Mouse (Mus musculus) ES-Bruce4 (cell line): ENCODE results near the gene Pparg. TPM values are rescaled to one million over a fixed set of nuclear protein-coding genes. Genes with fewer than 3 reads are reported as not detected.

ENCODE experiments used
- H3K27ac ChIP-seq: 2 replicates; pipeline ENCODE4 v1.5.1; 2012; ENCODE audit warnings: low read length, inconsistent platforms; ENCODE audit not compliant: insufficient read depth
- H3K27me3 ChIP-seq: 2 replicates; pipeline ENCODE4 v1.6.1; 2012; ENCODE audit warnings: mild to moderate bottlenecking, low read length, inconsistent platforms; ENCODE audit not compliant: control insufficient read depth, poor library complexity, insufficient read depth, severe bottlenecking
- H3K36me3 ChIP-seq: 2 replicates; pipeline ENCODE4 v1.6.1; 2012; ENCODE audit warnings: inconsistent platforms, mild to moderate bottlenecking, low read length, moderate library complexity; ENCODE audit not compliant: control insufficient read depth, poor library complexity, insufficient read depth, severe bottlenecking
- H3K4me1 ChIP-seq: one replicate; pipeline ENCODE4 v1.8.1; 2011; ENCODE audit warnings: low read length; ENCODE audit not compliant: control insufficient read depth, insufficient read depth
- H3K4me3 ChIP-seq: 2 replicates; pipeline ENCODE4 v1.5.1; 2011; ENCODE audit warnings: low read depth, mild to moderate bottlenecking, low read length
- H3K9ac ChIP-seq: 2 replicates; pipeline ENCODE4 v1.6.1; 2012; ENCODE audit warnings: low read depth, mild to moderate bottlenecking, inconsistent platforms; ENCODE audit not compliant: poor library complexity, severe bottlenecking
- H3K9me3 ChIP-seq: replicated peaks from 2 replicates; pipeline ENCODE4 v1.6.1; 2012; ENCODE audit warnings: mild to moderate bottlenecking, low read length, inconsistent platforms; ENCODE audit not compliant: control insufficient read depth, poor library complexity, insufficient read depth, severe bottlenecking
- CTCF ChIP-seq: IDR thresholded peaks from one replicate; pipeline ENCODE4 v1.8.1; 2011; ENCODE audit warnings: low read depth, low read length
- EP300 ChIP-seq: IDR thresholded peaks from 2 replicates; pipeline ENCODE4 v1.6.1; 2011; ENCODE audit warnings: low read depth, low read length; ENCODE audit not compliant: insufficient read depth
- POLR2A ChIP-seq: IDR thresholded peaks from one replicate; pipeline ENCODE4 v1.8.1; 2011; ENCODE audit warnings: low read length; ENCODE audit not compliant: insufficient read depth
- polyA plus RNA-seq: library from polyadenylated mRNA; stranded (reverse); fragments of >200 nt; gene quantifications from 2 replicates; pipeline ENCODE4 v1.2.4, GENCODE M21; 2011; ENCODE audit warnings: low read depth; ENCODE audit not compliant: missing spikeins, insufficient read depth, insufficient read length

Gene Pparg
- polyA plus RNA-seq, 1 experiment = 1.1 TPM

DNA sequence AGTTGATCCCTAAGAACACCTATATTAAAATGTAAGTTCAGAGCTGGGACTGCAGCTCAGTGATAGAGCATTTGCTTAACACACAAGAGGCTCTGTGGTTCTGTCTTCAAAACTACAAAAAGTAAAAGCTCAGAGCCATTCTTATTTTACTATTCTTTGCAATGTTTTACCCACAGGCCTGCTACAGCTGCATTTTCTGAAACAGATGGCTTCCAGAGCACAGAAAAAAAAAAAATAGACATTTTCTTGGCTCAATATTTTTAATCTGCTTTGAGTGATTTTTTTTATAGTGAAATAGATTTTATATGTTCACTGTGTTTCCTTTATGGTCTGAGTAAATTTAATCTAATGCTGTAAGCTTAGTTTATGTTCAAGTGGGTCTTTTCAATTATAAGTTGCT, 111.2 kb downstream of the Pparg start:
- no peak for TF ChIP-seq EP300
- no peak for TF ChIP-seq CTCF
- no peak for TF ChIP-seq POLR2A
- no peak overlapping the region for H3K27ac ChIP-seq
- H3K4me3 ChIP-seq = no peak overlapping the region
- H3K9me3 ChIP-seq = no peaks in the 10 kb centered on the region
- no peaks in the 10 kb centered on the region for H3K36me3 ChIP-seq
- no peak overlapping the region for H3K9ac ChIP-seq
- no peaks in the 10 kb centered on the region for H3K27me3 ChIP-seq
- no peaks in the 10 kb centered on the region for H3K4me1 ChIP-seq

DNA sequence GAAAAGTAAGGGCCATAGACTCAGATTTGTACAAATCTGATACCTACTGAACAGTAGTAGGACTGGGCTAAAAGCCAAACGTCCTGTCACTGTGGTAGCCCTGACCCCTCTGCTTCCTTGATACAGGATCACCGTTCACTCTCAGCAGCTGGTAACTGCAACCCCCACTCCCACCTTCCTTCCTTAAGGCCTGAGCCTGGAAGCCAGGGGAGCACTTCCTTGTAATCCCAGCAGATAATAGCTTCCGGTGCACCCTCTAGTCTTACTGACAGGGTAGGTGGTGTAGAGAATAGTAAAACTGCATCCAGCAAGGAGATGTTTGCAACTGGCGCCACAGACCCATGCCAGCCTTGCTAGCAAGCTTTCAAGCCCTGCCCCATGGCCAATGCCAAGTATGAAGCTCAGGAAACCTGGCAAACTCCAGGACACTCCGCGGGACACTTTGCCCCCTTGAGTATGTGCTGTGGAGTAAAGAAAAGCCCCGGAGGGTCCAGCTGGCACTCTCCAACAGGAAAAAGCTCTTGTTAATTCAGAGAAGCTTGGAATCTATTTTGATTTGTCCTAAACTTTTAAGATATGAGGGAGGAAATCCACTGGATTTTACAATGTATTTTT, 116.4 kb downstream of the Pparg start:
- peaks cover 3% of the 10 kb centered on the region; the same call in 1 of the 2 replicates for H3K27me3 ChIP-seq

DNA sequence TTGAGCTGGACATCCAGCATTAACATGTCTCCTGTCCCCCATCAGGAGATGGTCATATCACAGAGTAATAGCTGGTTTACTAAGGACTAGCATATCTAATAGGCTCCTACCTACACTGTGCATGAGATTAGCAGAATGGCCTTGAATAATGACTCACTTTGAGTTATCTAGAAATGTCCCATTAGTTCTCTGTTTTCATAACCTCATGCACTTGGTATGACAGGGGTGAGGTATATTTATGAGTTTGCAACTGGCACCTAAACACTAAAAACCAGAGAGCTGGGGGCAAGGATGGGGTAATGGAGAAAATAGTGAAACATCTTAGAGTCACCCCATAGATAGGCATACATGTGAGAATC, 119.2 kb downstream of the Pparg start:
- H3K9me3 ChIP-seq = no peaks in the 10 kb centered on the region
- TF ChIP-seq CTCF = no peak
- no peak for TF ChIP-seq POLR2A
- no peak for TF ChIP-seq EP300
- H3K36me3 ChIP-seq = no peaks in the 10 kb centered on the region
- no peak overlapping the region for H3K4me3 ChIP-seq
- no peak overlapping the region for H3K9ac ChIP-seq
- H3K27me3 ChIP-seq = peaks cover 3% of the 10 kb centered on the region; the same call in 1 of the 2 replicates
- no peak overlapping the region for H3K27ac ChIP-seq
- no peaks in the 10 kb centered on the region for H3K4me1 ChIP-seq

More for the DNA sequence above, 116.4 kb downstream of the Pparg start:
- Histone ChIP-seq H3K4me3 (no peak overlapping the region), H3K9me3 (no peaks in the 10 kb centered on the region), H3K4me1 (no peaks in the 10 kb centered on the region), H3K36me3 (no peaks in the 10 kb centered on the region), H3K9ac (no peak overlapping the region), H3K27ac (no peak overlapping the region)
- TF ChIP-seq CTCF = no peak
- no peak for TF ChIP-seq POLR2A
- no peak for TF ChIP-seq EP300

DNA sequence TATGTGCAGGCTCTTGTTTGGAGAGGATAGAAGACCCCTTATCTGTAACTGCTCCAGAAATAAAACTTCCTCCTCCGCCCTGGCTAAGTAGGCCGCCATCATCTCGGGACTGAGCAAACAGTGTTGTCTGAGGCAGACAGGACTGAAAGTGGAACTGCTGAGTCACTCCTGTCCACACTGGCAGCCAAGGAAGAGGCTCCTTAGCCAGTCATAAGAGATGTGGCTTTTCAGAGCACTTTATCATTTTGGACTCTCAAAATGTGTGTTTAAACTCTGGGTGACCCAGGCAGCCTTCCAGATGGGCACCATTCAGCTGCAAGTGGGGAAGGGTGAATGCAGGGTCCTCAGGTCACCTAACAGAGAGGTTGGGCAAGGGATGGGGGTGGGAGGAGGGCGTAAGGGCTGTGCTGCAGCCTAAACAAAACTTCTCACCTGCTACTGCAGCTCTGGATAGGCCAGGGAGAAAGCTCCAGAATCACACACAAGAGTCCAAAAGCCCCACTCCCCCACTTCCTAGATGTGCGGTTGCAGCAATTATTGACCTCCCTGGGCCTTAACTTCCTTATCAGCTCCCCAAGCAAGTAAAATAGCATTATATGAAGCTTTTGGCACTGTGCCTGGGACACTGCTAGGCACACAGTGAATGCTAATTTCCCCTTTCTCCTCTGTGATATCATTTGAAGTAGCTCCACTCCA, 119.7 kb downstream of the Pparg start:
- Histone ChIP-seq H3K27ac (no peak overlapping the region), H3K36me3 (no peaks in the 10 kb centered on the region), H3K4me1 (no peaks in the 10 kb centered on the region), H3K9me3 (no peaks in the 10 kb centered on the region), H3K27me3 (peaks cover 3% of the 10 kb centered on the region; the same call in 1 of the 2 replicates), H3K4me3 (no peak overlapping the region), H3K9ac (no peak overlapping the region)
- TF ChIP-seq POLR2A = no peak
- TF ChIP-seq EP300 = no peak
- TF ChIP-seq CTCF = no peak

DNA sequence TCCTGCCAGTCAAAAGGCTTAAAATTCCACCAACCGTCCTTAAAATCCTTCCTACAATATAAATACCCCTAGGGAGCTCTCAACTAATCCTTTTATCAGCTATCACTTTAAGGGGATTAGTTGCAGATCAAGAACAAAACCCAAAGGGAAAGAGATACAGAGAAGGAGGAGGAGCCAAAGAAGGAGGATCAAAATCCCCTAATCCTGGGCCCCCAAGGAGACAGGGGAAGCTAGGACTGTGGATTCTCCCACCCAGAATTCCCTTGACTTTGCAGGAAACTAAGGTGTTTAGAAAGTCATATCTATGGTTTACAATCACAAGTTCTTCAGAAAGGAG, 120.2 kb downstream of the Pparg start:
- Histone ChIP-seq H3K27ac (no peak overlapping the region), H3K9ac (no peak overlapping the region), H3K4me3 (no peak overlapping the region), H3K9me3 (no peaks in the 10 kb centered on the region), H3K36me3 (no peaks in the 10 kb centered on the region), H3K27me3 (peaks cover 3% of the 10 kb centered on the region; the same call in 1 of the 2 replicates), H3K4me1 (no peaks in the 10 kb centered on the region)
- TF ChIP-seq CTCF (no peak), POLR2A (no peak), EP300 (no peak)

DNA sequence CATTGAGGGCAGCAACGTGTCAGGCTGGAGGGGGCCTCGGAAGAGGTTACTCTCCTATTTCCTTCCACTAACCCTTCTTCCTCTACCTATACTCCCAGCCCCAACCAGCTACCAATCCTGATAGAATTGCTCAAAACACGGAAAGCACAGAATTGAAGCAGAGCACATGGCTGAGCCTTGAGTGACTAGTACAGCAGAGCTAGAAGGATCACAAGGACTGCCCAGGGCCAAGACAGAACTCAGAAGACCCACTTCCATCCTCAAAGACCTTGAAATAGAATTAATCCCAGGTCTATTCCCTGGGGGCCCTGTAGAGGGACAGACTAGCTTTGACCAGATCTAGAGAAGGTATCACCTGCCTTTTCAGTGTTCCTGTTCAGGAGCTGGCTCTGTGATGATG, 120.9 kb downstream of the Pparg start:
- Histone ChIP-seq H3K4me3 (no peak overlapping the region), H3K27ac (no peak overlapping the region), H3K4me1 (no peaks in the 10 kb centered on the region), H3K36me3 (no peaks in the 10 kb centered on the region), H3K9ac (no peak overlapping the region), H3K27me3 (peaks cover 3% of the 10 kb centered on the region; the same call in 1 of the 2 replicates), H3K9me3 (no peaks in the 10 kb centered on the region)
- TF ChIP-seq POLR2A (no peak), CTCF (no peak), EP300 (no peak)
